Mouse (Mus musculus): ENCODE data around the gene Scyl1.
"Not testable (repeated sequence)": the region's sequence is repeated elsewhere in the genome, so short reads cannot be mapped to it uniquely, and the experiment has no call there.

Scyl1 gene

GRCm38 (mm10) chr19:5770925-5771860, at the start of gene Scyl1:
TSS of gene Scyl1 (minus strand) at chr19:5771419.
- DNase-seq (ENCODE audit: low read depth, low spot score): peak; percentile 92

- no peak for DNase-seq (ENCODE audit: low read depth, low spot score)
Observed at GRCm38 (mm10) chr19:5819549-5819948, 48.3 kb upstream of the Scyl1 start.

- no peak for DNase-seq (ENCODE audit: low read depth, low spot score)
Observed at GRCm38 (mm10) chr19:5818590-5818977, 47.4 kb upstream of the Scyl1 start.

- peak; percentile 89 for DNase-seq (ENCODE audit: low read depth, low spot score)
Observed at GRCm38 (mm10) chr19:5817703-5818589, 46.7 kb upstream of the Scyl1 start.

GRCm38 (mm10) chr19:5815928-5816327, 44.7 kb upstream of the Scyl1 start:
- no peak for DNase-seq (ENCODE audit: low read depth, low spot score)

- DNase-seq (ENCODE audit: low read depth, low spot score): no peak
Observed at GRCm38 (mm10) chr19:5815010-5815409, 43.8 kb upstream of the Scyl1 start.

GRCm38 (mm10) chr19:5814048-5814447, 42.8 kb upstream of the Scyl1 start:
- DNase-seq (ENCODE audit: low read depth, low spot score): not testable (repeated sequence)

- DNase-seq (ENCODE audit: low read depth, low spot score): no peak
Observed at GRCm38 (mm10) chr19:5813567-5813966, 42.3 kb upstream of the Scyl1 start.

GRCm38 (mm10) chr19:5811771-5812504, 40.7 kb upstream of the Scyl1 start:
- no peak for DNase-seq (ENCODE audit: low read depth, low spot score)

GRCm38 (mm10) chr19:5810840-5811563, 39.8 kb upstream of the Scyl1 start:
- no peak for DNase-seq (ENCODE audit: low read depth, low spot score)

- no peak for DNase-seq (ENCODE audit: low read depth, low spot score)
Observed at GRCm38 (mm10) chr19:5810103-5810839, 39.1 kb upstream of the Scyl1 start.

- DNase-seq (ENCODE audit: low read depth, low spot score): no peak
Observed at GRCm38 (mm10) chr19:5809712-5810089, 38.5 kb upstream of the Scyl1 start.

- no peak for DNase-seq (ENCODE audit: low read depth, low spot score)
Observed at GRCm38 (mm10) chr19:5808955-5809711, 37.9 kb upstream of the Scyl1 start.

- DNase-seq (ENCODE audit: low read depth, low spot score): no peak
Observed at GRCm38 (mm10) chr19:5807740-5808139, 36.5 kb upstream of the Scyl1 start.

GRCm38 (mm10) chr19:5806809-5807205, 35.6 kb upstream of the Scyl1 start:
- DNase-seq (ENCODE audit: low read depth, low spot score): peak; percentile 50

- DNase-seq (ENCODE audit: low read depth, low spot score): peak; percentile 60
Observed at GRCm38 (mm10) chr19:5806051-5806808, 35.0 kb upstream of the Scyl1 start.

GRCm38 (mm10) chr19:5804371-5804899, 33.2 kb upstream of the Scyl1 start:
- peak; percentile 91 for DNase-seq (ENCODE audit: low read depth, low spot score)

- no peak for DNase-seq (ENCODE audit: low read depth, low spot score)
Observed at GRCm38 (mm10) chr19:5803881-5804279, 32.7 kb upstream of the Scyl1 start.
